Mouse (Mus musculus) splenic B cell, adult 2 months (primary cell): ENCODE measurements at regions not wholly inside any gene's neighbourhood (a gene's known extent, or its start where the extent isn't known, plus 50 kb on each side); places are given as distances from the start of the nearest gene placed in this dataset.

Experiments used
- DNase-seq: peaks from one replicate; pipeline ENCODE4 v3.0.0-alpha.2; 2011; ENCODE audit warnings: low read depth, low spot score
- H3K27me3 ChIP-seq: 2 replicates; pipeline ENCODE4 v1.6.1; 2012; ENCODE audit warnings: mild to moderate bottlenecking, low read length, moderate library complexity, mixed read lengths; ENCODE audit not compliant: control insufficient read depth, poor library complexity, insufficient read depth, severe bottlenecking
- H3K36me3 ChIP-seq: 2 replicates; pipeline ENCODE4 v1.6.1; 2012; ENCODE audit warnings: mild to moderate bottlenecking, low read length, moderate library complexity, mixed read lengths; ENCODE audit not compliant: control insufficient read depth, poor library complexity, insufficient read depth, severe bottlenecking

DNA sequence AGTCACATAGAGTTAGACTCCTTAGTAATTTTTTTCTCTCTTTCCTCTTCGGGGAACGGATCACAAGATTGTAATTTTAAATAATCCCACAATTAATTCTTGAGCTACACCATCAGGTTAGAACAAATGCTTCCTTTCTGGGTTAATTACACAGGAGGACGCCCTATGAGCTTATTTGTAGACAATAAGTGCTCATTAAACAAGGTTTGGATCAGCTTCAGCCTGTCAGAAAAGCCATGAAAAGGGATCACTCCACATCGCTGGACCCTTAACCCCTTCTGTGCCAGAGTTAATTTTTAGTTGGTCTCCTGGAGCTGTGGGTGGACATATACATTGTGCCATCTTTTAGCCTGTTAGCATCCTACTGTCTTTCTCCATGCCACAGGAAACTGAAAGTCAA lies 131.4 kb downstream of the Gas1 start:
- Histone ChIP-seq H3K36me3 (no peaks in the 10 kb centered on the region), H3K27me3 (no peaks in the 10 kb centered on the region)
- no peak for DNase-seq

DNA sequence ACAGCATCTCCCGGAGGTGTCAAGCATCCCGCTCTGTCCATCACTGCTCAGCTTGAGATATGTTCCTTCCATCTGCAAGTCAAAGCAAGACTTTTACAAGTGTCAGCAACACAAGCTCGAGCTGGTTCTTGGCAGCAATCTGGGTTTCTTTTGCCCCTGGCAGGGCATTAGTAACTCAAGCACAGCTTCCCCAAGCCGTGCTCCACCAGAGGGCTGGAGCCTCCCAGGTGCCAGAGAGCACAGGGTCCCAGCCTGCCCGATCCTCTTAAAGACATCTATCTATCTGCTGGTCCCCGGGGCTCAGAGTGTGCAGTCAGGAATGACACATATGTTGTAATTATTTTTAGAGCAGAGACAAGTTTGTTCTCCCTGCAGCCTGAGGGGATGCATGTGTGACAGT lies 132.3 kb downstream of the Gas1 start:
- Histone ChIP-seq H3K36me3 (no peaks in the 10 kb centered on the region), H3K27me3 (no peaks in the 10 kb centered on the region)
- no peak for DNase-seq

DNA sequence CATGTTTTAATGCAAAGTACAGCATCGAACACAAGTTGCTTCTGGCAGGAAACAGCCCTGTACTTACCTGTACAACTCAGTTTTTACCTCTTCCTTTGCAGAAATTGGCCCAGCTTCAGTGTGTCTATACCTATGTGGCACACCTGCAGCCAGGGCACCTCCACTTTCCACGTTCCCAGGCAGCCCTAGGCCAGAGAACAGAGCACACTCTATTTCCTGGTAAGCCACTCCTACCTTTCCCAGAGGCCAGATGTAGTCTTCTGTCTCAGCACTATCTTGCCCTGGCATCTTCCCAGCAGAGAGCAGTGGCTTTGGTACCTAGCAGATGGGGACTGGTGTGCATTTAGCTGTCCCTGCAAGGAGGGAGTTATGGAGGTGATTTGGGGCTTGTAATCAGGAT lies 134.7 kb downstream of the Gas1 start:
- DNase-seq, result no peak
- Histone ChIP-seq H3K27me3 (no peaks in the 10 kb centered on the region), H3K36me3 (no peaks in the 10 kb centered on the region)

DNA sequence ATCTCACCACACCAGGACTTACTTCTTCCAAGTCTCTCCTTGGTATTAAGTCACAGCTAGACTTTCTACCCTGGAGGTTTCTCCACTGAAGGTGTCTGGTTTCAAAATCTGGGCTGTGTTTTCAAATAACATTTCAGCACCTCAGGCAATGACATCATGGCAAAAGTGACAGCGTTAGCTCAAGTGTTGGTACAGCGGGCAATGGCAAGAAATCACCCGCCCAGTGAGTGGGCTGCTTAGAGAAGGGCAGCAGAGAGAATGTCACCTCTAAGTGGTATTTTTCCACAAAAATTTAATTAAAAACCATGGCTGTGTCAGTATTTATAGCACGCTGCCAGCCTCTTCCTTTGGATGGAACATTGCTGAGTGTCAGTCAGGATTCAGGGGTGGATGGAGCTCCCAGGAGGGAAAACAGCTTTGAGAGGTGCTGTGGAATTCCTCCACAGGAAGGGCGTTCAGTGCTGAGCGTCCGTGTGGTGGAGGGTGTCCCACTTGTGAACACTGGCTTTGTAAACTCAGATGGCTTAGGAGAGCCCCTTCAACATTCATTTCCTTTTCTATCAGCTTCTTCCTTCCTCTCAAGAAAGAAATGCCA lies 141.5 kb downstream of the Gas1 start:
- Histone ChIP-seq H3K27me3 (no peaks in the 10 kb centered on the region), H3K36me3 (no peaks in the 10 kb centered on the region)
- DNase-seq, result no peak

DNA sequence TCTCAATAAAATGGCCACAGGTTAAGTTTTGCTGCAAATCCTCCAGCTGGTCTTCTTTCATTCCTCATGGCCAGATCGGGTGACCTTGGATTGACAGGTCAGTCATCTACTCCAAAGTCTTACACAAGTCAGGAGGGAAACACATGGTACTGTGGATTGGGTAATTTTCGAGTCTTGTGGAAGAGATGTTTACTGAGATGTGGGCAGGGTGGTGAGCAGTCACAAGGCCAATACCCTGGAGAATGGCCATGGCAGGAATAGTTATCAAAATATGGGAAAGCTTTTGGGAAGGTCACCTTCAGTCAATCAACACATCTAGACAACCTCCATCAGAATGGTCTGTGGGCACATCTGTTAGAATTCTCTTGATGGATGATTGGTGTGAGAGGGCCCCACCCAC lies 144.0 kb downstream of the Gas1 start:
- no peak for DNase-seq
- no peaks in the 10 kb centered on the region for H3K27me3 ChIP-seq
- no peaks in the 10 kb centered on the region for H3K36me3 ChIP-seq

DNA sequence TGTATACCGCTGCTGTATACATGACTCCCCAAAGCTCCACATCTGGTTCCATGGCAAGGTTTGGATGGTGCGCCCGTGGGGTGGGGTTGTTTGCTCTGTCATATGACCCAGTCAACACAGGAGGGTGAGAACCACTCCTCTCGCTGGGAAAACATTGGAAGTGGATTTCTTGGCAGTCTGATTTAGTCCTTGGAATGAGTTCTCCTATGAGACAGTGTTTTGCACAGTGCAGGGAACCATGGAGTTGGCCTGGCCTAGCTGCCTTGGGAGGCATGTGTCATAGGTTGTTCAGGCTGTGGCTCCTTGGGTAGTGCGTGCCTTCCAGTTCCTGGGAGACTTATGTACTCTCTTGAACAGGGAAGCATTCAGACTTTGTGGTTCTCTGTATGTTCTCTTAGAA lies 144.6 kb downstream of the Gas1 start:
- H3K36me3 ChIP-seq, result no peaks in the 10 kb centered on the region
- DNase-seq, result no peak

DNA sequence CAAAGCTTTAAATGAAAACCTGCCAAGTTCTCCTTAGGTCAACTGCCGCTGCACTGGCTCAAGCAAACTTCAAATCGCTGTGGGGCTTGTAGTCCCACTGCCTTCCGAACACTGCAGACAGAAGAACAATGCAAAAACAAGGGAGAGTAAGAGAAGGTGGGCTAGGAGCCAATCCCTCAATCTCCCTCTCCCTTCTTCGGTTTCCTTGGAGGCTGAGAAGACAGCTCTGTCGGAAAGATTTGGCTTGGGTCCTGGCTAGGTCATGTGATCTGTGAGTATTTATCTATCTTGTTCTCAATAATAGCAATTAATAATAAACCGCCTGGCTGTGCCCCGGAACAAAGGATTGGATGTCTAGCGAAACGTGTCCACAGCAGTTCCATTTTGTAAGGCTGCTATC lies 147.6 kb downstream of the Gas1 start:
- DNase-seq, result no peak
- no peaks in the 10 kb centered on the region for H3K36me3 ChIP-seq

More for the DNA sequence above, 144.6 kb downstream of the Gas1 start:
- no peaks in the 10 kb centered on the region for H3K27me3 ChIP-seq

DNA sequence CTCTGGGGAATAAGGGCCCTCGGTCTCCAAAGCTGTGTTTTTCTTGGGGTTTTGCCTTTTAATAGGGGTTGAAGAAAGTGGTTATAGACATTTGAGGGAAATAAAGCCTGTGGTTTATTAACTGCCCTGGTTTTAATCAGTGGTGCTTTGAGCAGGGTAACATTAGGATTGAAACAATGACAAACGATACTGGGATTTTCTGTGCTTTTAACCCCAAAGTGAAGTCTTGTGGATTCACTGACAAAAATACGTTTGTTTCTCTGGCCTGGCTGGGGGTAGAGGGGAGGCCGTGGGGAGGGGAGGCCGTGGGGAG lies 157.0 kb downstream of the Gas1 start:
- Histone ChIP-seq H3K36me3 (no peaks in the 10 kb centered on the region), H3K27me3 (no peaks in the 10 kb centered on the region)
- no peak for DNase-seq

More for the DNA sequence above, 147.6 kb downstream of the Gas1 start:
- H3K27me3 ChIP-seq, result no peaks in the 10 kb centered on the region

DNA sequence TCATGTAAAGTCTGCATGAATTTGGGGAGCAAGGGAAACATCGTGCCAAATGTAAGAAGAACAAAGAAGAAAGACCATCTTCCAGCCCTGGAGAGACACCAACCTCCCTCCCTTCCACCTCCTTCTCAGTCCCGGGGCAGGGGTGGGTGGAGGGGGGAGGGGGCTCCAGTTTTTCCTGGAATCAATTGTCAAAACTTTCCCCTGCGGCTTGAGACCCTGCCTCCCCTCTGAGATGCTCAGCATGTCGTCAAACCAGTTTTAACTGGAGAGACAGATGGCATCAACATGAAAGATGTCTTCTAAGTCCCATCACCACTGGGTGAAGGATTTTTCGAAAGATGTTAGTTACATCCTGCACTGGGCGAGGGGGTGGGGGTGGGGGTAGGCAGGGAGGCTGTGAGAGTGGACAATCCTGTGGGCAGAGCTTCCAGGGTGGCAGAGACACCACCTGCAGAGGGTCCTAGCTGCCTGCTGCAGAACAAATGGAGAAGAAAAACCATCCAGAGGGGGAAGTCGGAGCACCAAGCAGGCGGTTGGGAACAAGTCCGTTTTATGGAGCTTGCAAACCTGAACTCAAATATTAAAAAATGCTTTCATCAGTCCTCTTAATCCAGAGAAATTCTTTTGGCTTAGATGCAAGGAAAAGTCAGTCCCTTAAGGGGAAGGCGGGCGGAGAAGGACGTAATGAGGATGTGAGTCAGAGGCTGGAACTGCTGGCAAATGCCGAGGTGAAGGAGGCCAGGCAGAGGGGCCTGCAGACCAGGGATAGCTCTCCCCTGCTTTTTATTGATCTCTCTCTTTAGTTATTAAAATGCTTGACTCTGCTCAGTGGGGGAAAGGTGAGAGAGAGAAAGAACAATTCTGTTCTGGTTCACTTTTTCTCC lies 157.6 kb downstream of the Gas1 start:
- no peaks in the 10 kb centered on the region for H3K36me3 ChIP-seq
- H3K27me3 ChIP-seq, result no peaks in the 10 kb centered on the region
- no peak for DNase-seq

DNA sequence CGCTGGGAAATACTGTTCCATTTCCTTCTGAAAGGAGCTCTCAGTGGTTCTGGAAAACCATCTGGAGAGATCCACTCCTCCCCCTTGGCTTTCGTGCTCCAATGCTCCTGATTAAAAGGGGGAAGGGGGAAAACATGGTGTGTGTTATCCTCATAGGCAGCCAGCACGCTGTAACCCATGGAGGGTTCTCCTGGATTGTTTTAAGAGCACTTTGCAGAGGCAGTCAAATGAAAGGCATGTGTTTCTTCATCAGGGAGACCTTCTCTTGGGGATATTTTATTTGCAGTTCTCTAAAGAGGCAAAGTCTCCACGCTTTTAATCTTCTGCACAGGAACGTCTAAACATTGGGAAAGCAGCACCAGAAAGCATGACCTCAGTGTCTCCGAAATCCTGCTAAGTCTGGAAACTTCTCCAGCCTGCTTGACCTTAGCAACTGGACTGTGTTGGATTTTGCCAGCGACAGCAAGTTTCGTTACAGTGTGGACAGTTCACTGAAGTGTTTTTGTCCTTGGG lies 161.3 kb downstream of the Gas1 start:
- Histone ChIP-seq H3K36me3 (no peaks in the 10 kb centered on the region), H3K27me3 (no peaks in the 10 kb centered on the region)
- DNase-seq, result no peak

DNA sequence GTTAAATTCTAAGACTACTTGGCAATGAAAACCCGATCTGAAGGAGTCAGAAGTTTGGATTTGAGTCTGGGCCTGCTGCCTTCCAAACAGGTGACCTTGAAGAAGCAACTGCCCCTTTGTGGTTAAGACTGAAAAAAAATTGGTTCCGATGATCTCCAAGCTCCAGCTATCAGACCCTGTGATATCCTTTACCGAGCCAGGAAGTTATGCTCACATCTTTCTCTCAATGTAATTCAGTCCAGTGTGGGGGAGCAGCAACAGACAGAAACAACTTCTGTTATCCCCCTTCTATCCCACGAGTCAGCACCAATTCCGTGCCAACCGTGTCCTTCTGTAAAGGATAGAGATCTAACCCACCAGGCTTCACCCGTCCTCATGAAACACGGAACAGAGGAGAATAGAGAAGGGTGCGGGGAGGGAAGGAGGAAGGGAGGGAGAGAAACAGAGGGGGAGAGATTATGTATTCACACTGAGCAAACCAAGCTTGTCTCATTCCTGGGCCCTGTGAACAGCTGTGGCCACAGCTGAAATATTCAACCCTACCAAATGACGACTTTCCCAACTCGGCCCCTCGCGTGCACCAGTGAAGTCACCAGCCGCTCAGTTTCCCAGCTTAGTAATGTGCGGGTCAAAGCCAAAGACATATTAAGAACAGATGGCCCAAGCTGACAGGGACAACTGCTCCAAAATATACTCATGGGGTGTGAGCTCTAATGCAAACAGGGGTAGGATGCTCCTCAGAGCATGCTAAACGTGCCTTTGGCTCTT lies 164.9 kb downstream of the Gas1 start:
- no peak for DNase-seq
- H3K27me3 ChIP-seq, result no peaks in the 10 kb centered on the region
- no peaks in the 10 kb centered on the region for H3K36me3 ChIP-seq

DNA sequence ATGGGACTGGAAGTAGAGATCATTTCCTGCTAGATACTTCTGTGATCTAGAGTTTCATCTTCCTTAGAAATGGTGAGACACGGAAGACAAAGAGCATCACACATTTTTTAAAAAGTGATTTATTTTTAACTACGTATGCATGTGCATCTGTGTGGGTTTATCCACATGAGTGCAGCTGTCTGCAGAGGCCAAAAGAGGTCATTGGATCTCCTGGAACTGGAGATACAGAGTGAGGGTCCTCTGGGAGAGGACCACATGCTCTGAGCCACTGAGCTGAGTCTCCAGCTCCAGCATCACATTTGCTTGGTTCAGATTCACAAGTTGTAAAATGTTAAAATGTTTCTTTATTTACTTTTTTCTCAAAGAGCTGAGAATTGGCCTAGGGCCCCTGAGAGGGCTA lies 166.1 kb downstream of the Gas1 start:
- no peak for DNase-seq
- no peaks in the 10 kb centered on the region for H3K27me3 ChIP-seq
- H3K36me3 ChIP-seq, result no peaks in the 10 kb centered on the region

DNA sequence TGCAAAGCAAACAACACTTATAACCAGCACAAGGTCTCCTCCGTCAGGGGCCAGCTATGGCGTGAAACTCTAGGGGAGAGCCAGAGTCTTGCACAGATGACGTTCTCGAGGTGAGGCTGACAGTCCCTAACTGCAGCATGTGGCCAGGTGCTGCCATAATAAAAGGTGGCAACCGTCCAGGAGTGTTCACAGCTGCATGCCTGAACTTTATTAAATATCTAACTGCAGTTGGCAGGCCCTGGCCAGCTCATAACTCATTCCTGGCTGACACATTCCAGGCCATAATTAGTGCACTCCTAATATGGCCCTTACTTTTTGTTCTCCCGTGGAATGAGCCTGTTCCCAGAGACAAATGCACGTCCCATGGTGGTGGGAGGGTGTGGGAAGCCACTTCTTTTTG lies 169.6 kb downstream of the Gas1 start:
- no peak for DNase-seq
- H3K27me3 ChIP-seq, result no peaks in the 10 kb centered on the region
- no peaks in the 10 kb centered on the region for H3K36me3 ChIP-seq

DNA sequence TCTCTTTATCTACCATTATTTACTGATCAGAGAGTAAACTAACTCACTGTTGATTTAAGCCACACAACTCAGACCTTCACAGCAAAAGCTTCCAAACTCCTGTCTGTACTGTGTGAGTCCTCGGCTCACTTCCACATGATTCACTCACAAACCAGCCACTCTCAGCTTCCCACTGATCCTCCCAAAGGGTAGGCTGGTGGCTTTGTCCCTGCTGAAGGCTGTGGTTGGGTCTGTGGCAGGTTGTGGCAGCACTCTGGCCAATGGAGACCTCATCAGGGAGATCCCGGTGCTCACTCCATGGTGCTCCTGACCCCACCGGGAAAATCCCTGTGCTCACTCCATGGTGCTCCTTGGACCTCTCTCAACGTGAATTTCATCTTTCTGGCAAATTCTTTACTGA lies 170.1 kb downstream of the Gas1 start:
- no peaks in the 10 kb centered on the region for H3K27me3 ChIP-seq
- no peak for DNase-seq
- H3K36me3 ChIP-seq, result no peaks in the 10 kb centered on the region

DNA sequence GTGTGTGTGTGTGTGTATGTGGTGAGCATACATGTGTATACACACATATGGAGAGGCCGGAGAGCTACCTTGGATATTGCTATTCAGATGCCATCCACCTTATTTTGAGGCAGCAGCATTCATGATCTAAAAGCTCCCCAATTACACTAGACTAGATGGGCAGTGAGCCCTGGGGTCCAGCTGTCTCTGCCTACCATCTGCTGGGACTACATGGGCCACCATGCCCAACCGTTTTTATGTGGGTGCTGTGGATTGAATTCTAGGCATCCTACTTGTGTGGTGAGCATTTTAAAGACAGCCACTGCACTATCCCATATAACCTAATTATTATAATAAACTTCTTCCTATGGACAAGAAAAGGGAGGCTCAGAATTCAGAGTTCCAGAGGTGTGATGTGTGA lies 172.6 kb downstream of the Gas1 start:
- no peaks in the 10 kb centered on the region for H3K36me3 ChIP-seq
- no peaks in the 10 kb centered on the region for H3K27me3 ChIP-seq
- no peak for DNase-seq
